Mouse (Mus musculus) lung, adult 2 months (tissue): Measurements from ENCODE around the gene Taf1b.
"Not testable (repeated sequence)": the region's sequence is repeated elsewhere in the genome, so short reads cannot be mapped to it uniquely, and the experiment has no call there.

Source experiments
- CTCF ChIP-seq: fragments of 200-500 bp; IDR thresholded peaks from 2 replicates; pipeline ENCODE4 v1.5.1; 2011; ENCODE audit warnings: mild to moderate bottlenecking, low read length, control low read depth; ENCODE audit not compliant: insufficient read depth
- POLR2A ChIP-seq: fragments of 200-500 bp; IDR thresholded peaks from 2 replicates; pipeline ENCODE4 v1.6.1; 2011; ENCODE audit warnings: low read depth, mild to moderate bottlenecking, control low read depth, low read length, borderline replicate concordance; ENCODE audit errors: extremely low read depth

GRCm38 (mm10) chr12:24525065-24525464 is 26.9 kb downstream of the Taf1b start:
- TF ChIP-seq CTCF, POLR2A: not testable (repeated sequence)
